In the genomic region with DNA sequence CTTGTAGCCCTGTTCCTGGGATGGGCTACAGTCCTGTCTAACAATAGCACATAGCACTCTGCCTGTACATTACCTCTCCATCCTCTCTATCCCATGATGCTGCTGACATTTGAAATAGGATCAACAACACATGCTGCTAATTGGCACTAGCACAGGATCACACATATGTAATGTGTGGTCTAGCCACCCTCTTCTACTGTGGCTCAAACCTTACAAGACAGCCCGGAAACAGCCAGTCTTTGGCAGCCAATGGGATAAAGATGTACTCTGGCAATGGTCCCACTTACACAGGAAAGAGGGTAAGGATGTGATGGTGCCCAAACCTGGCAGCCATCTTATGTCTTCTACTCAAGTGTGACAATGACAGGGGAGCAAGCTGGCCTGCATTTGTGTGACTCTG, we compare ENCODE assay signal across 11 mouse cellular contexts.
"Had no signal": no experiment of that assay in that cellular context is flagged by ENCODE, and none has a peak within 500 bp of the region (broad histone marks: within the 10 kb centered on the region; RNA-seq: fewer than 3 reads in every experiment).

No protein-coding gene starts in this region.

- DNase-seq: kidney, postnatal 10 days; kidney, postnatal 4 days; lung, adult 18-20 months; right cerebral cortex, adult 18-20 months; right cerebral cortex, postnatal 25 days; thymus, postnatal 4 days had no signal

- H3K27ac ChIP-seq: left cerebral cortex, adult 2 months; limb, embryonic 13.5 days; liver, embryonic 14.5 days; midbrain, embryonic 15.5 days; stomach, postnatal 0 days had no signal

- H3K4me2 ChIP-seq: limb, embryonic 13.5 days; midbrain, embryonic 15.5 days had no signal

- H3K36me3 ChIP-seq: limb, embryonic 13.5 days; midbrain, embryonic 15.5 days had no signal

- ATAC-seq: midbrain, embryonic 15.5 days had no signal

- H3K9ac ChIP-seq: limb, embryonic 13.5 days; liver, embryonic 14.5 days; midbrain, embryonic 15.5 days had no signal

- H3K27me3 ChIP-seq: limb, embryonic 13.5 days; midbrain, embryonic 15.5 days had no signal

- H3K4me3 ChIP-seq: left cerebral cortex, adult 2 months; limb, embryonic 13.5 days; midbrain, embryonic 15.5 days had no signal
